Comparison of ENCODE assay signal across 18 mouse cellular contexts in the genomic region with DNA sequence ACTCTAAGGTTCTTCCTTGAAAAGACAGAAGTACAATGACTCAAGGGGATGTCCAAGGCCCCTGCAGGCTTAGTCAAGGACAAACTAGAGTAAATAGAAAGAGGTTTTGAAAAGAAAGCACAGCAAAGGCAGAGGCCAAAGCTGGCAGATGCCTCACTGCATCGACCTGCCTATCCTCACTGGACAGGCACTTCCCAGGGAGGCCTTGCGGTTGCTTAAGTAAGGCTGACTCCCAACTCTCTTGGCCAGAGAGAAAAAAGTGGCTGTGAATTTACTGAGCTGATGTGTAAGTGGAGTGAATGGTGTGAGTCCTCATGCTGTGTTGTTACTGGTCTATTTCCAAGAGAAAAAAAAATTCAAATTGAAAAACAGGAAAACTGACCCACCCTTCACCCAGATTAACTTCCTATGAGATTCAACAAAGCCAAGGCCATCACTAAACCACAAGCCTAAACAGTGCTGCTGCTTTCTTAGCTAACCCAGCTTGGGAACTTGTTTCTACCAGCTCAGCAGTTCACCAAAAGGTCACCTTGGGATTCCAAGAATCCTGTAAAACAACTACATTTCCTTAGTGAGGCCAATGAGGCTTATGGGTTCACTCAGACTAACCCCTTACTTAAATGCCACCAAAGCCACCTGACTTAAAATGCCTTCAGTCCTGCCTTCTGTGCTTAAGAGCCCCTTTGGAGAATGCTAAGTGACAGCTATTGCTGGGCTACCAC. TPM values are rescaled to one million over a fixed set of nuclear protein-coding genes. Genes with fewer than 3 reads are reported as not detected.
DNase-seq lines count a peak whose midpoint lies in the region; ATAC-seq and TF ChIP-seq lines count a peak whose summit lies in the region.
"Had no signal": no experiment of that assay in that cellular context is flagged by ENCODE, and none has a peak within 500 bp of the region (broad histone marks: within the 10 kb centered on the region; RNA-seq: fewer than 3 reads in every experiment).

No protein-coding gene starts in this region.

- no peaks in the 10 kb centered on the region for H3K79me2 ChIP-seq in heart, adult 2 months (replicated peaks; ENCODE audit: control insufficient read depth, insufficient read depth, low read length)
- H3K79me2 ChIP-seq in liver, adult 2 months (ENCODE audit: control insufficient read depth, insufficient read depth, low read length) = no peaks in the 10 kb centered on the region

- no peaks in the 10 kb centered on the region for H3K9me3 ChIP-seq in liver, embryonic 12.5 days (replicated peaks)
- H3K9me3 ChIP-seq: heart, embryonic 10.5 days; hindbrain, embryonic 10.5 days; limb, embryonic 12.5 days; midbrain, embryonic 12.5 days had no signal

- no peak overlapping the region for H3K4me2 ChIP-seq in liver, embryonic 12.5 days
- H3K4me2 ChIP-seq: limb, embryonic 12.5 days; midbrain, embryonic 12.5 days had no signal

- H3K4me1 ChIP-seq in heart, adult 2 months (ENCODE audit: control insufficient read depth, insufficient read depth, low read length) = peaks cover 3% of the 10 kb centered on the region
- peaks cover 2% of the 10 kb centered on the region; the same call in 1 of the 2 replicates for H3K4me1 ChIP-seq in liver, adult 2 months (ENCODE audit: control insufficient read depth, insufficient read depth, low read length)
- no peaks in the 10 kb centered on the region for H3K4me1 ChIP-seq in liver, embryonic 12.5 days
- H3K4me1 ChIP-seq in small intestine, adult 2 months (ENCODE audit: control insufficient read depth, insufficient read depth, insufficient read length, low read length) = peaks cover 9% of the 10 kb centered on the region; the same call in 1 of the 2 replicates
- H3K4me1 ChIP-seq: hindbrain, embryonic 10.5 days; limb, embryonic 12.5 days; midbrain, embryonic 12.5 days had no signal

- no peak for TF ChIP-seq EP300 in heart, adult 2 months (IDR thresholded peaks at IDR 0.05; ENCODE audit: insufficient read depth, low read depth, low read length)

- no peak overlapping the region for H3K9ac ChIP-seq in heart, adult 2 months (ENCODE audit: low read depth, low read length)
- no peak overlapping the region for H3K9ac ChIP-seq in liver, adult 2 months (ENCODE audit: low read depth, low read length)
- no peak overlapping the region for H3K9ac ChIP-seq in liver, embryonic 12.5 days
- H3K9ac ChIP-seq: forebrain, postnatal 0 days; limb, embryonic 12.5 days; liver, postnatal 0 days; midbrain, embryonic 12.5 days had no signal

- no peak for ATAC-seq in liver, embryonic 12.5 days
- ATAC-seq: CD4-positive, CD25-positive, alpha-beta regulatory T cell, adult 4 months; forebrain, postnatal 0 days; inflammation-experienced regulatory T-cells, adult 6 months; liver, postnatal 0 days had no signal

- H3K27ac ChIP-seq in heart, adult 2 months = peak overlapping the region; percentile 41
- H3K27ac ChIP-seq in liver, adult 2 months (replicated peaks; ENCODE audit: insufficient read depth, low read depth, low read length) = peak overlapping the region; percentile 37
- H3K27ac ChIP-seq in liver, embryonic 12.5 days = no peak overlapping the region
- 0 out of 2 replicates have a peak overlapping the region, but pooled peaks have one; percentile 23 for H3K27ac ChIP-seq in small intestine, adult 2 months (ENCODE audit: insufficient read depth, low read depth, low read length)
- H3K27ac ChIP-seq: heart, embryonic 10.5 days; hindbrain, embryonic 10.5 days; limb, embryonic 12.5 days; midbrain, embryonic 12.5 days had no signal

- WGBS in heart, adult 2 months = 46% methylated on average over 2 of the region's 2 CpGs
- WGBS in liver, adult 2 months = 74% methylated on average over 2 of the region's 2 CpGs
- 78% methylated on average over 2 of the region's 2 CpGs for WGBS in liver, embryonic 12.5 days (ENCODE audit: insufficient replicate concordance)
- WGBS in small intestine, adult 2 months = 78% methylated on average over 2 of the region's 2 CpGs

- no peak for DNase-seq in heart, adult 2 months
- DNase-seq in heart, postnatal 14 days = no peak
- DNase-seq in liver, adult 2 months (ENCODE audit: extremely low read depth, low read depth, low spot score) = no peak
- DNase-seq in NIH3T3 (ENCODE audit: low read depth) = peak; percentile 23
- no peak for DNase-seq in layer of hippocampus, adult 9-10 months (ENCODE audit: low spot score)
- DNase-seq: cerebellum, postnatal 25 days; forebrain, postnatal 0 days; liver, postnatal 0 days; lung, postnatal 4 days had no signal

- peaks cover 7% of the 10 kb centered on the region for H3K36me3 ChIP-seq in heart, adult 2 months (ENCODE audit: control insufficient read depth, insufficient read depth, low read length)
- H3K36me3 ChIP-seq in liver, adult 2 months (ENCODE audit: control insufficient read depth, insufficient read depth, low read length) = peaks cover 25% of the 10 kb centered on the region
- no peaks in the 10 kb centered on the region for H3K36me3 ChIP-seq in liver, embryonic 12.5 days
- H3K36me3 ChIP-seq in small intestine, adult 2 months (ENCODE audit: control insufficient read depth, insufficient read depth, low read length) = peaks cover 31% of the 10 kb centered on the region

- H3K4me3 ChIP-seq in heart, adult 2 months = no peak overlapping the region
- H3K4me3 ChIP-seq in liver, adult 2 months (ENCODE audit: insufficient read depth, low read depth, low read length) = no peak overlapping the region
- no peak overlapping the region for H3K4me3 ChIP-seq in liver, embryonic 12.5 days
- no peak overlapping the region for H3K4me3 ChIP-seq in small intestine, adult 2 months (ENCODE audit: low read depth, low read length)
- H3K4me3 ChIP-seq: heart, embryonic 10.5 days; hindbrain, embryonic 10.5 days; limb, embryonic 12.5 days; midbrain, embryonic 12.5 days; myocyte had no signal

- intact Hi-C loops in heart, adult 2 months (cut with DNase I) = loop anchor here (2.0 kb wide), 1 partner anchor 135 kb away; no protein-coding TSS in a partner anchor
- intact Hi-C loops in heart, postnatal 14 days (cut with DNase I) = no loop called here

- H3K27me3 ChIP-seq in heart, adult 2 months (ENCODE audit: control insufficient read depth, insufficient read depth, low read length) = no peaks in the 10 kb centered on the region
- H3K27me3 ChIP-seq in liver, adult 2 months (ENCODE audit: control insufficient read depth, insufficient read depth, low read length) = no peaks in the 10 kb centered on the region
- no peaks in the 10 kb centered on the region for H3K27me3 ChIP-seq in liver, embryonic 12.5 days (replicated peaks)
- H3K27me3 ChIP-seq in small intestine, adult 2 months (ENCODE audit: control insufficient read depth, insufficient read depth, low read length) = no peaks in the 10 kb centered on the region
- H3K27me3 ChIP-seq: limb, embryonic 12.5 days; midbrain, embryonic 12.5 days had no signal

- TF ChIP-seq CTCF in heart, adult 2 months (IDR thresholded peaks at IDR 0.05) = no peak
- TF ChIP-seq CTCF in liver, adult 2 months (IDR thresholded peaks at IDR 0.05; ENCODE audit: low read depth, low read length) = no peak
- no peak for TF ChIP-seq CTCF in small intestine, adult 2 months (IDR thresholded peaks at IDR 0.05; ENCODE audit: extremely low read depth, insufficient read length, insufficient replicate concordance, low read depth, low read length)

- TF ChIP-seq POLR2A in heart, adult 2 months (IDR thresholded peaks at IDR 0.05; ENCODE audit: insufficient read depth, low read depth, low read length) = no peak
- TF ChIP-seq POLR2A in liver, adult 2 months (IDR thresholded peaks at IDR 0.05; ENCODE audit: extremely low read depth, insufficient read depth, low read length) = no peak
- no peak for TF ChIP-seq POLR2A in small intestine, adult 2 months (IDR thresholded peaks at IDR 0.05; ENCODE audit: low read depth, low read length)

RNA-seq across cellular contexts. Expression of a gene that starts 12.9 kb away (rescaled TPM):
- total RNA-seq in heart, adult 2 months (2021) = 1 to 10 TPM; 2.6 TPM
- polyA plus RNA-seq in heart, adult 2 months (2012; rRNA removed) = 4.4 and 5.5 TPM in 2 replicates
- 1 to 10 TPM; 2.0 to 3.6 TPM for total RNA-seq in heart, postnatal 14 days (2021)
- 2.2 and 3.2 TPM in 2 replicates for total RNA-seq in liver, adult 2 months (2014; rRNA removed)
- 2.4 and 2.7 TPM in 2 replicates for polyA plus RNA-seq in liver, adult 2 months (2012; rRNA removed)
- polyA plus RNA-seq in liver, embryonic 12.5 days (2016; fragmentation: Nextera tagmentation; extraction: Ambion mirVana) = 0.30 and 0.83 TPM in 2 replicates
- 5.8 and 12.4 TPM in 2 replicates for polyA plus RNA-seq in small intestine, adult 2 months (2012; rRNA removed)
- total RNA-seq: forebrain, postnatal 0 days had no signal

RNA-seq across cellular contexts. Expression of a gene that starts 19.5 kb away (rescaled TPM):
- 10 to 100 TPM; 20.9 to 23.7 TPM for total RNA-seq in heart, adult 2 months (2021)
- 21.6 and 31.4 TPM in 2 replicates for polyA plus RNA-seq in heart, adult 2 months (2012; rRNA removed)
- 10 to 100 TPM; 20.9 to 23.7 TPM for total RNA-seq in heart, postnatal 14 days (2021)
- 19.7 and 20.8 TPM in 2 replicates for total RNA-seq in liver, adult 2 months (2014; rRNA removed)
- 14.7 and 17.0 TPM in 2 replicates for polyA plus RNA-seq in liver, adult 2 months (2012; rRNA removed)
- 2.4 and 3.3 TPM in 2 replicates for polyA plus RNA-seq in liver, embryonic 12.5 days (2016; fragmentation: Nextera tagmentation; extraction: Ambion mirVana)
- polyA plus RNA-seq in small intestine, adult 2 months (2012; rRNA removed) = 22.1 and 44.2 TPM in 2 replicates
